Mouse (Mus musculus) heart, embryonic 16.5 days (tissue): ENCODE results near the gene Mapk7. TPM values are rescaled to one million over a fixed set of nuclear protein-coding genes. Genes with fewer than 3 reads are reported as not detected.
A peak's percentile ranks its signal among the peaks of the same experiment; 100 is the strongest.

Experiments used
- ATAC-seq: fragments of 200-750 bp; cut with Nextera tagmentation; replicated peaks from 2 replicates; pipeline ENCODE4 v1.8.0; 2017; ENCODE audit warnings: moderate number of reproducible peaks; ENCODE audit not compliant: insufficient read depth, low FRiP score; ENCODE audit errors: extremely low read depth
- H3K27ac ChIP-seq: fragments of 300-500 bp; sonication (generic); 2 replicates; pipeline ENCODE4 v1.5.1; 2014; ENCODE audit warnings: mild to moderate bottlenecking, low read length, control low read depth, moderate library complexity
- H3K27me3 ChIP-seq: fragments of 300-500 bp; sonication (generic); 2 replicates; pipeline ENCODE4 v1.6.1; 2014; ENCODE audit warnings: low read length, mixed read lengths; ENCODE audit not compliant: control insufficient read depth, insufficient read depth
- H3K36me3 ChIP-seq: fragments of 300-500 bp; sonication (generic); 2 replicates; pipeline ENCODE4 v1.6.1; 2014; ENCODE audit not compliant: control insufficient read depth, insufficient read depth
- H3K4me1 ChIP-seq: fragments of 300-500 bp; sonication (generic); 2 replicates; pipeline ENCODE4 v1.6.1; 2014; ENCODE audit warnings: low read length, mixed read lengths; ENCODE audit not compliant: control insufficient read depth, insufficient read depth
- H3K4me2 ChIP-seq: fragments of 300-500 bp; sonication (generic); 2 replicates; pipeline ENCODE4 v1.6.1; 2014; ENCODE audit warnings: low read depth, mild to moderate bottlenecking, control low read depth, low read length
- H3K4me3 ChIP-seq: fragments of 300-500 bp; sonication (generic); 2 replicates; pipeline ENCODE4 v1.5.1; 2014; ENCODE audit warnings: mild to moderate bottlenecking, control low read depth, low read length
- H3K9ac ChIP-seq: fragments of 300-500 bp; sonication (generic); 2 replicates; pipeline ENCODE4 v1.6.1; 2014; ENCODE audit warnings: low read length, control low read depth
- H3K9me3 ChIP-seq: fragments of 300-500 bp; sonication (generic); replicated peaks from 2 replicates; pipeline ENCODE4 v1.6.1; 2016; ENCODE audit warnings: low read length; ENCODE audit not compliant: control insufficient read depth
- WGBS: fragments of 180-500 bp; shearing (Covaris S2); extraction: QIAGEN DNeasy Blood & Tissue Kit; methylation state at CpG from one replicate; pipeline ENCODE4 v1.1.7; 2014; 5-methylcytosine and 5-hydroxymethylcytosine counted together
- polyA plus RNA-seq: library from polyadenylated mRNA; unstranded; fragments of >200 nt; fragmentation: Nextera tagmentation; extraction: Ambion mirVana; gene quantifications from 2 replicates; pipeline ENCODE4 v1.2.1, GENCODE M21; 2015

The Mapk7 gene
- 27.4 and 28.9 TPM in 2 replicates for polyA plus RNA-seq

- Histone ChIP-seq H3K4me1 (peaks cover 14% of the 10 kb centered on the region), H3K27me3 (no peaks in the 10 kb centered on the region), H3K4me3 (peak within 1 kb of the TSS; percentile 73), H3K4me2 (peak within 1 kb of the TSS; percentile 91), H3K9ac (peak within 1 kb of the TSS; percentile 80), H3K27ac (peak within 1 kb of the TSS; percentile 90), H3K36me3 (peaks cover 24% of the 10 kb centered on the region), H3K9me3 (no peaks in the 10 kb centered on the region; the same call in 1 of the 2 replicates)
- ATAC-seq, result peak; percentile 94
- WGBS, result under 1% methylated on average over 62 of the region's 62 CpGs
Measured at GRCm38 (mm10) chr11:61494129-61494997, at the start of gene Mapk7. Mapk7 (minus strand) TSS chr11:61494406.

GRCm38 (mm10) chr11:61541106-61541505, 46.9 kb upstream of the Mapk7 start:
- no peak overlapping the region for H3K4me3 ChIP-seq
- 0 out of 2 replicates have a peak, but pooled peaks cover 2% of the 10 kb centered on the region for H3K4me1 ChIP-seq
- no peak for ATAC-seq
- H3K27me3 ChIP-seq, result no peaks in the 10 kb centered on the region
- WGBS, result 80% methylated on average over 2 of the region's 2 CpGs
- H3K36me3 ChIP-seq, result peaks cover 3% of the 10 kb centered on the region
- no peak overlapping the region for H3K4me2 ChIP-seq
- H3K9ac ChIP-seq, result no peak overlapping the region
- H3K27ac ChIP-seq, result no peak overlapping the region
- no peaks in the 10 kb centered on the region for H3K9me3 ChIP-seq

GRCm38 (mm10) chr11:61540642-61541041, 46.4 kb upstream of the Mapk7 start:
- H3K9ac ChIP-seq, result no peak overlapping the region
- 0 out of 2 replicates have a peak, but pooled peaks cover 2% of the 10 kb centered on the region for H3K4me1 ChIP-seq
- peaks cover 3% of the 10 kb centered on the region; the same call in 1 of the 2 replicates for H3K36me3 ChIP-seq

GRCm38 (mm10) chr11:61537362-61537761, 43.2 kb upstream of the Mapk7 start:
- H3K9ac ChIP-seq, result no peak overlapping the region
- no peak overlapping the region for H3K4me2 ChIP-seq
- H3K27me3 ChIP-seq, result no peaks in the 10 kb centered on the region
- H3K4me1 ChIP-seq, result 0 out of 2 replicates have a peak, but pooled peaks cover 2% of the 10 kb centered on the region
- 82% methylated on average over 3 of the region's 3 CpGs for WGBS
- no peaks in the 10 kb centered on the region for H3K36me3 ChIP-seq
- H3K27ac ChIP-seq, result no peak overlapping the region
- no peak for ATAC-seq
- H3K4me3 ChIP-seq, result no peak overlapping the region
- no peaks in the 10 kb centered on the region for H3K9me3 ChIP-seq

More at GRCm38 (mm10) chr11:61540642-61541041, 46.4 kb upstream of the Mapk7 start:
- Histone ChIP-seq H3K9me3 (no peaks in the 10 kb centered on the region), H3K4me2 (no peak overlapping the region), H3K27ac (no peak overlapping the region), H3K4me3 (no peak overlapping the region), H3K27me3 (no peaks in the 10 kb centered on the region)
- WGBS, result 91% methylated on average over 7 of the region's 7 CpGs
- ATAC-seq, result no peak

- ATAC-seq, result no peak
- no peak overlapping the region for H3K27ac ChIP-seq
- 41% methylated on average over 3 of the region's 3 CpGs for WGBS
- H3K27me3 ChIP-seq, result no peaks in the 10 kb centered on the region
- no peaks in the 10 kb centered on the region for H3K36me3 ChIP-seq
- H3K9ac ChIP-seq, result no peak overlapping the region
- H3K4me1 ChIP-seq, result 0 out of 2 replicates have a peak, but pooled peaks cover 2% of the 10 kb centered on the region
- H3K9me3 ChIP-seq, result no peaks in the 10 kb centered on the region
- H3K4me2 ChIP-seq, result no peak overlapping the region
- H3K4me3 ChIP-seq, result no peak overlapping the region
Measured at GRCm38 (mm10) chr11:61536952-61537351, 42.7 kb upstream of the Mapk7 start.

GRCm38 (mm10) chr11:61535530-61535929, 41.3 kb upstream of the Mapk7 start:
- no peak for ATAC-seq
- Histone ChIP-seq H3K9ac (no peak overlapping the region), H3K4me1 (0 out of 2 replicates have a peak, but pooled peaks cover 2% of the 10 kb centered on the region), H3K36me3 (no peaks in the 10 kb centered on the region; the same call in 1 of the 2 replicates), H3K27ac (no peak overlapping the region), H3K4me2 (no peak overlapping the region), H3K4me3 (no peak overlapping the region), H3K9me3 (no peaks in the 10 kb centered on the region), H3K27me3 (no peaks in the 10 kb centered on the region)
- 37% methylated on average over 1 of the region's 1 CpGs for WGBS

- H3K4me3 ChIP-seq, result no peak overlapping the region
- peak; percentile 77 for ATAC-seq
- WGBS, result 60% methylated on average over 5 of the region's 5 CpGs
- H3K36me3 ChIP-seq, result no peaks in the 10 kb centered on the region; the same call in 1 of the 2 replicates
- H3K27me3 ChIP-seq, result no peaks in the 10 kb centered on the region
- H3K27ac ChIP-seq, result no peak overlapping the region
- H3K4me2 ChIP-seq, result no peak overlapping the region
- peaks cover 3% of the 10 kb centered on the region; the same call in 1 of the 2 replicates for H3K4me1 ChIP-seq
- H3K9ac ChIP-seq, result no peak overlapping the region
- no peaks in the 10 kb centered on the region for H3K9me3 ChIP-seq
Measured at GRCm38 (mm10) chr11:61533571-61533970, 39.4 kb upstream of the Mapk7 start.

GRCm38 (mm10) chr11:61532820-61533219, 38.6 kb upstream of the Mapk7 start:
- Histone ChIP-seq H3K4me2 (no peak overlapping the region), H3K4me1 (peaks cover 3% of the 10 kb centered on the region; the same call in 1 of the 2 replicates), H3K36me3 (no peaks in the 10 kb centered on the region; the same call in 1 of the 2 replicates), H3K27ac (no peak overlapping the region), H3K9me3 (no peaks in the 10 kb centered on the region), H3K9ac (no peak overlapping the region), H3K4me3 (no peak overlapping the region), H3K27me3 (no peaks in the 10 kb centered on the region)
- no peak for ATAC-seq
- WGBS, result 81% methylated on average over 2 of the region's 2 CpGs

- H3K27me3 ChIP-seq, result no peaks in the 10 kb centered on the region
- ATAC-seq, result no peak
- no peak overlapping the region for H3K27ac ChIP-seq
- no peak overlapping the region for H3K4me2 ChIP-seq
- no peak overlapping the region for H3K9ac ChIP-seq
- H3K4me1 ChIP-seq, result peaks cover 3% of the 10 kb centered on the region; the same call in 1 of the 2 replicates
- H3K9me3 ChIP-seq, result no peaks in the 10 kb centered on the region
- no peak overlapping the region for H3K4me3 ChIP-seq
- 58% methylated on average over 4 of the region's 4 CpGs for WGBS
- peaks cover 5% of the 10 kb centered on the region; the same call in 1 of the 2 replicates for H3K36me3 ChIP-seq
Measured at GRCm38 (mm10) chr11:61529268-61529713, 35.1 kb upstream of the Mapk7 start.
